Mouse (Mus musculus) kidney, adult 9 months (tissue): ENCODE results near the gene Drg2.
A peak's percentile ranks its signal among the peaks of the same experiment; 100 is the strongest.

ENCODE experiments used
- DNase-seq: peaks from one replicate; pipeline ENCODE4 v3.0.0; 2022

The Drg2 gene

GRCm38 (mm10) chr11:60470743-60471142, 16.4 kb downstream of the Drg2 start:
- no peak for DNase-seq

- no peak for DNase-seq
Measured at GRCm38 (mm10) chr11:60474534-60474933, 20.1 kb downstream of the Drg2 start.

GRCm38 (mm10) chr11:60475668-60476362, 21.4 kb downstream of the Drg2 start:
- DNase-seq = no peak

GRCm38 (mm10) chr11:60478121-60478520, 23.7 kb downstream of the Drg2 start:
- DNase-seq = no peak

GRCm38 (mm10) chr11:60486267-60486666, 31.9 kb downstream of the Drg2 start:
- no peak for DNase-seq

GRCm38 (mm10) chr11:60492726-60493125, 38.3 kb downstream of the Drg2 start:
- DNase-seq = no peak

GRCm38 (mm10) chr11:60495692-60496091, 41.3 kb downstream of the Drg2 start:
- DNase-seq = no peak

- no peak for DNase-seq
Measured at GRCm38 (mm10) chr11:60507281-60507680, 52.9 kb downstream of the Drg2 start.

- no peak for DNase-seq
Measured at GRCm38 (mm10) chr11:60508950-60509349, 54.6 kb downstream of the Drg2 start.

- DNase-seq = no peak
Measured at GRCm38 (mm10) chr11:60509500-60509899, 55.1 kb downstream of the Drg2 start.

- no peak for DNase-seq
Measured at GRCm38 (mm10) chr11:60511893-60512292, 57.5 kb downstream of the Drg2 start.

- DNase-seq = no peak
Measured at GRCm38 (mm10) chr11:60512520-60512919, 58.1 kb downstream of the Drg2 start.

- DNase-seq = no peak
Measured at GRCm38 (mm10) chr11:60514941-60515340, 60.5 kb downstream of the Drg2 start.

- DNase-seq = peak; percentile 42
Measured at GRCm38 (mm10) chr11:60518305-60518704, 63.9 kb downstream of the Drg2 start.
